Mouse (Mus musculus): ENCODE data around the gene Lyst. TPM values are rescaled to one million over a fixed set of nuclear protein-coding genes. Genes with fewer than 3 reads are reported as not detected.
A peak's percentile ranks its signal among the peaks of the same experiment; 100 is the strongest.

Gene Lyst
- polyA plus RNA-seq, 1 experiment from 2014 or later, result 7.6 TPM

DNA sequence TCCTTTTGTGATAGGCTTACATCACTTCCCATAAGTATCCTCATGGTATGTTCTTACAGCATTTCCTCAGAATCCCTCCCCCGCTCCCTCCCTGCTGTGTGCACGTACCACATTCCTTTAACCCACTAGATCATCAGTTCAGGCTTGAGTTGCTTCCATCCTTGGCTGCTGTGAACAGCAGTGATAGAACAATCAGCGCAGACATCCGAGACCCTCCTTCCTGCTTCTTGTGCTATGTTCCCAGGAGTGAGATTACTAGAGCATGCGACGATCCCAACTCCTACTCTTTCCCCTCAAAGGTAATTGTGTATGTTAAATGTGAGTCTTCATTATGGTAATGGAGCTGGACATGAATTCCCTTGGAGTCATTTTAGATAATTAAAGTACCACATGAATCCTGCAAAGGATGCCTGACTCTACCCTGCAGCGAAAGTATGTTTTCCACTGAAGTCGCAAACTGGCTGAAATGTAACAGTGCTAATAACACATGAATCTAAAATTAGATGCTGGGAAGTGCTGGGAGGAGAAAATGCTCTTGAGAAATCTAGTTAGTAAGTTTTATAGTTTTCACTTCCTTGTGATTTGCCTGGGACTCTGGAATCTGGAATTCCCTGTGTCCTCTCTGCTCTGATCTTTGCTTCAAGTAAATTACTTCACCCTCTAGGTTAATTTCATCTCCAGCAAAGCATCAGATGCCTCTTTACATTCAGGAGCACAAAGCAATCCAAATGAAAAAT, 13.6 kb upstream of the Lyst start:
- no peak overlapping the region for H3K4me2 ChIP-seq
- 35% methylated on average over 8 of the region's 8 CpGs for WGBS
- no peaks in the 10 kb centered on the region for H3K27me3 ChIP-seq
- no peaks in the 10 kb centered on the region for H3K36me3 ChIP-seq
- no peak overlapping the region for H3K9ac ChIP-seq
- H3K9me3 ChIP-seq, result no peaks in the 10 kb centered on the region
- H3K27ac ChIP-seq, result 0 out of 2 replicates have a peak overlapping the region, but pooled peaks have one; percentile 22
- peaks cover 13% of the 10 kb centered on the region for H3K4me1 ChIP-seq
- H3K4me3 ChIP-seq, result no peak overlapping the region
- ATAC-seq (ENCODE audit: insufficient number of reproducible peaks, low FRiP score, low TSS enrichment, low read depth), result no peak

DNA sequence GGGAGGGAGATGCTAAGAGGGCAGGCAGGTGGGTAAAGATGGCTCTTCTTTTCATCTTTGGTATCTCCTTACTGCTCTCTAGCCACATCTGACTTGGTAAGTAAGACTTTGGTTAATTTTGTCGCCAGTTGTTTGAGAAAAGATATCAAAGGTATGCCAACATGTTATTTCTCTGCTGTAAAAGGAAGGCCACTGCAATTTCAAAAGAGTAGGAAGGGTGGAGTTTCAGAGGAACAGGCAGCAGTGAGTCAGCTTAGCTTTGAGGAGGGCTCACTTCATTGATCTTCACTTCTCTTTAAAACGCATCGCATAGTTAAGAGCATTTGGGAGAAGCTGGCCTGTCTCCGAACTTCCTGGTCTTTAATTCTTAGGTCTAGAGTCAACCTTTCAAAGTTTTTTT, 8.2 kb upstream of the Lyst start:
- no peaks in the 10 kb centered on the region for H3K36me3 ChIP-seq
- 73% methylated on average over 4 of the region's 4 CpGs for WGBS
- H3K9me3 ChIP-seq, result no peaks in the 10 kb centered on the region
- H3K4me2 ChIP-seq, result no peak overlapping the region
- no peak overlapping the region for H3K4me3 ChIP-seq
- no peak for ATAC-seq (ENCODE audit: insufficient number of reproducible peaks, low FRiP score, low TSS enrichment, low read depth)
- no peaks in the 10 kb centered on the region; the same call in 1 of the 2 replicates for H3K4me1 ChIP-seq
- H3K27me3 ChIP-seq, result no peaks in the 10 kb centered on the region
- no peak overlapping the region for H3K9ac ChIP-seq
- H3K27ac ChIP-seq, result no peak overlapping the region

DNA sequence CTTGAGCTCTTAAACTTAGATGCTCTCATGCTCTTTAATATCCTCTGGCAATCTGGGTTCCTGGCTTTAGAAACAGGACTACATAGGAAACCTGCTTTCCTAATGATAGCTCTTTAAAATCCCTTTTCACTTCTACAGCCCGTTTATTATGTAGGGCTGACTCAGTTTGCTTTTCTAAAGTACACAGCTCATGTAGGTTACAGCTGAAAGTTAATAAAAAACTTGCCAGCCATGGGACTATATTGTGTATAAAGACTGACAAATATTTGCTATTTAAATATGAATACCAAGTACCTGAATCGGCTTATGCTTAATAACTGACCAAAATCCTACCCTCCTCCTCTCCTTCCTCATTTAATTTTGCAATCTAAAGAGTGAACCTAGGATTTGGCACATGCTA, 6.7 kb upstream of the Lyst start:
- Histone ChIP-seq H3K9me3 (no peaks in the 10 kb centered on the region), H3K4me2 (no peak overlapping the region), H3K36me3 (no peaks in the 10 kb centered on the region), H3K27me3 (no peaks in the 10 kb centered on the region), H3K4me1 (no peaks in the 10 kb centered on the region), H3K9ac (no peak overlapping the region), H3K27ac (no peak overlapping the region), H3K4me3 (no peak overlapping the region)
- WGBS, result 59% methylated on average over 2 of the region's 2 CpGs
- ATAC-seq (ENCODE audit: insufficient number of reproducible peaks, low FRiP score, low TSS enrichment, low read depth), result no peak

DNA sequence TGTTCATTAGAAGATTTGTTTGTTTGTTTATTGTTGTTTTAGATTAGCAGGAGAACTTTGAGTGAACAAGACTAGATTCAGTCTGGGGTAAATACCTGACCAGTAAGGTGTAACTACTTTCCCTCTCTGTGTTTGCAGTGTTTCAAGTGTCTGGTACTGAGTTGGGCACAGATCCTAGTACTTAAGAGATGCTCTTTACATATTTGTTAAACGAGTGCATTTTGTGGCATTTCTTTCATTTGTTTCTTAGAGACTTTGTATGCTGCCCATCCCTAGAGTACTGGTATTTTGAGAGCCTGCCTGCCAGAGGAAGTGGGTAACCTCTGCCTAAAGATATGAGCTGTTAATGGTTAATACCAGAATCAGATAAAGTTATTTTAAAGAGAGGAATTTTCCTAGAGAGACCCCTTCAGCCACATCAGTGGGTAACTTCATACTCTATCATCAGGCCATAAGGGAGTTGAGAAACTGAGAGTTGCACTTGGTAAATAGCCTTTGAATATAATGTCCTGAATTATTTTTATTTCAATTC, 2.5 kb upstream of the Lyst start:
- no peaks in the 10 kb centered on the region for H3K27me3 ChIP-seq
- 55% methylated on average over 1 of the region's 1 CpGs for WGBS
- H3K4me3 ChIP-seq, result no peak overlapping the region
- H3K4me1 ChIP-seq, result peaks cover 4% of the 10 kb centered on the region; the same call in 1 of the 2 replicates
- no peak for ATAC-seq (ENCODE audit: insufficient number of reproducible peaks, low FRiP score, low TSS enrichment, low read depth)
- no peaks in the 10 kb centered on the region for H3K9me3 ChIP-seq
- no peaks in the 10 kb centered on the region for H3K36me3 ChIP-seq
- no peak overlapping the region for H3K27ac ChIP-seq
- no peak overlapping the region for H3K9ac ChIP-seq
- no peak overlapping the region for H3K4me2 ChIP-seq

DNA sequence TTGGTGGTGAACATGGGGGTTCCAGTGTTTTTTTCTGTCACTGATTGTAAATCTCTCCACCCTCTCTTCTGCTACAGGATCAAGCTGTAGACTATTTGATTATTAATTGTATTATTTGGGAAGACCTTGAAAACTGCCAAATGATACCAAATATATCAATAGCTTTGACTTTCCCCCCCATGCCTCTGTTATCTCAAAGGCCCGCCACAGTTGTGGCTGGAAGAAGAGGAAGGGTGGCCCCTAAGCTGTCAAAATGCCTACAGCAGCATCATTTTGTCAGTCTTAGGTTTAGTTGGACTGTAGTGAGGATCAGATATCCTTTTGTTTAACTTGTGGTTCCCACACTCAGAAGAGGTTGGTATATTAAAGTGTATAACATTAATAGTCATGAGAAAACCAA, 1.7 kb upstream of the Lyst start:
- no peak for ATAC-seq (ENCODE audit: insufficient number of reproducible peaks, low FRiP score, low TSS enrichment, low read depth)
- Histone ChIP-seq H3K4me1 (peaks cover 4% of the 10 kb centered on the region; the same call in 1 of the 2 replicates), H3K4me2 (no peak overlapping the region), H3K4me3 (no peak overlapping the region), H3K36me3 (no peaks in the 10 kb centered on the region), H3K9ac (no peak overlapping the region), H3K27me3 (no peaks in the 10 kb centered on the region), H3K9me3 (no peaks in the 10 kb centered on the region), H3K27ac (no peak overlapping the region)
- 96% methylated on average over 1 of the region's 1 CpGs for WGBS

DNA sequence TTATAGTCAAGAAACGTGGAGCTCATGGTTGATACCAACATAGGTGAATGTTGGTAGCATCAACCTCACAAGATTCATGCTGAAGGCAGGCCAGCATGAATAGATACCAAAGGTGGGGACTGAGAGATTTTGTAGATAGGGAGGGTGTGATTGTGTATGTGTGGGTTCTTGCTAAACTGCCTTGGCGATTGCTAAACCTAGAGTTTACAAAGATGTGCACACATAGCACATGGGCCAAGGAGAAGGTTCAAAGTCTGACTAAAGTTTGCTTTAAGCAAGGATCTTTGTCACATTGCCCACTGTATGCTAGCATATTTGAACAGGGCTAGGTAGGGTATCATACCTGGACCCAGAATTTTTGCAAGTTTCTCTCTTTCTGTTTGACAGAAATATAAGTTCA, 1.2 kb upstream of the Lyst start:
- peaks cover 4% of the 10 kb centered on the region; the same call in 1 of the 2 replicates for H3K4me1 ChIP-seq
- H3K4me3 ChIP-seq, result no peak overlapping the region
- H3K27me3 ChIP-seq, result no peaks in the 10 kb centered on the region
- no peak overlapping the region for H3K27ac ChIP-seq
- ATAC-seq (ENCODE audit: insufficient number of reproducible peaks, low FRiP score, low TSS enrichment, low read depth), result no peak
- H3K9me3 ChIP-seq, result no peaks in the 10 kb centered on the region
- H3K36me3 ChIP-seq, result no peaks in the 10 kb centered on the region
- no peak overlapping the region for H3K9ac ChIP-seq
- H3K4me2 ChIP-seq, result no peak overlapping the region
- 89% methylated on average over 2 of the region's 2 CpGs for WGBS

DNA sequence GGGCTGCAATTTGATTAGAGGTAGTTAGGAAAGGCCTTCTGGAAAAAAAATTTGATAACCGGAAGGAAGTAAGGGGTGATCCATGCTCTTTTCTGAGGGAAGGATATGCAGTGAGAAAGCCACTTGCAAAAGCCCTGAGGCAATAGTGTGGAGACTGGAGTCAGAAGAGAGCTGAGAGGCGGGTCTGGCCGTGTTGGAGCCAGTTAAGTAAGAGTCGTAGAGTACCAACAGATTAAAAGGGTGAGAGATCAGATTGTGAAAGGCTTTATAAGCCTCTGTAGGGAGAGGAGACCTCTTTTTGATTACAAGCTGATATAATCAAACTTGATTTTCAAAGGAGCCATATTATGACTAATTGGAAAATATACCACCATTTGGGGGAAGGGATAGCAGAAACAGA, 1.7 kb downstream of the Lyst start:
- Histone ChIP-seq H3K9ac (no peak overlapping the region), H3K4me2 (no peak overlapping the region), H3K36me3 (no peaks in the 10 kb centered on the region), H3K27ac (no peak overlapping the region), H3K4me1 (peaks cover 4% of the 10 kb centered on the region; the same call in 1 of the 2 replicates), H3K9me3 (no peaks in the 10 kb centered on the region), H3K4me3 (no peak overlapping the region), H3K27me3 (no peaks in the 10 kb centered on the region)
- WGBS, result 48% methylated on average over 4 of the region's 4 CpGs
- ATAC-seq (ENCODE audit: insufficient number of reproducible peaks, low FRiP score, low TSS enrichment, low read depth), result no peak

DNA sequence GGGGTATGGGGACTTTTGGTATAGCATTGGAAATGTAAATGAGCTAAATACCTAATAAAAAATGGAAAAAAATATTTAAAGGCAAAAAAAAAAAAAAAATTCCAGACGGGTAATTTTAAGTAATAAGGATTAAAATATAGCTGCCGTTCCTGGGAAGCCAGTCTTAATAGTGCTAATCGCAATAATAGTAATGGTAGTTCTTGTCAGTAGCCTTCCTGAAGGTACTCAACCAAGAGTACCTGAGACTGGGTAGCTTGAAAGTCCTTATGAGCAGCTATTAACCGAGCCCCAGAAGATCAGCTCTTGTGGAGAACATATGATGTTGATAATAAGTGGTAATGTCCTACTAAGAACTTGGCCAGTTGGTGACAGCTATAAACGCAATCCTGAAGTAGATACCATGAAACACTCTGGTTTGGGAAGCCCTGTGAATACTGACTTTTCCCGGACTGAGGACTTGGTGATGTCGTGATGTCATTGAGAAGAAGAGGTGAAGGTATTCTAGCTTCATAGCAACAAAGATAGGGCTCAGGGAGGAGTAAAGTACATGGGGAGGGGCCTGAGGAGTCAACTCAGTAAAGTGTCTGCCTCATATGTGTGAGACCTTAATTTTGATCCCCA, 6.3 kb downstream of the Lyst start:
- Histone ChIP-seq H3K4me2 (no peak overlapping the region), H3K36me3 (no peaks in the 10 kb centered on the region), H3K4me1 (no peaks in the 10 kb centered on the region), H3K27ac (no peak overlapping the region), H3K9ac (no peak overlapping the region), H3K9me3 (no peaks in the 10 kb centered on the region), H3K4me3 (no peak overlapping the region), H3K27me3 (no peaks in the 10 kb centered on the region)
- 84% methylated on average over 7 of the region's 7 CpGs for WGBS
- ATAC-seq (ENCODE audit: insufficient number of reproducible peaks, low FRiP score, low TSS enrichment, low read depth), result no peak

DNA sequence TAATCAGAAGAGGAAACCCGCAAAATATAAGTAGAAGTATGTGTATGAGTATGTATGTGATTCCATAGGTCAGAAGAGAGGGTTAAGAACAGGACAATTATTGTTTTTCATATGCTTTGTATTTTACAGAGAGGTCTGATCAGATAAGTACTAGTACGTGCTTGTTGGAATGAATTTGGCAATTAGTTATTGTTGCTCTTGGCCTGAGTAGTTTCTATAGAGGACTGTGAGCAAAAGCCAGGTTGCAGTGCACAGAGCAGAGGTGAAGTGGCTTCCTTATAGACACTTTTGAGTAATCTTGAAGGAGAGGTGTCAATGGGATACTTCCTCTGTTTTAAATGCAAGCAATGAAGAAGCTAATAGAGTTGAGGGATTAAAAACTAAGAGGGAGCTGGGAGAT, 7.7 kb downstream of the Lyst start:
- Histone ChIP-seq H3K4me2 (no peak overlapping the region), H3K27me3 (no peaks in the 10 kb centered on the region), H3K9me3 (no peaks in the 10 kb centered on the region), H3K36me3 (no peaks in the 10 kb centered on the region), H3K27ac (no peak overlapping the region), H3K4me1 (no peaks in the 10 kb centered on the region), H3K4me3 (no peak overlapping the region), H3K9ac (no peak overlapping the region)
- no peak for ATAC-seq (ENCODE audit: insufficient number of reproducible peaks, low FRiP score, low TSS enrichment, low read depth)
- WGBS, result 80% methylated on average over 2 of the region's 2 CpGs

DNA sequence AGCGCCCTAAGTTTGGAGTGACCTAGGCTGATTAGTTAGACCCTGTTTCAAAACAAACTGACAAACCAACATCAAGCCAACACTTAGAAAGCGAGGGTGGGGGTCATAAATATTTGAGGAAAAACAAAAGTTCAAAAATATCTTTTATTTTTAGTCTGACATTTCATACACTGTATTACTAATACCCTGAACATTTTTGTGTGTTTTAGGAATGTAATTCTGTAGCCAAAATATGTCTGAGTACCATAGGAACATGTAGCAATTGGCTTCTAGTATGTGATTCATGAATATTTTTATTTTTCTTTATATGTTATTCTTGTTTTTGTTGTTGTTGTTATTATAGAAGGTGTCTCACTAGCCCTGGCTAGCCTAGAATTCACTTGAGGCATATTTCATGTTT, 11.2 kb downstream of the Lyst start:
- no peak for ATAC-seq (ENCODE audit: insufficient number of reproducible peaks, low FRiP score, low TSS enrichment, low read depth)
- H3K9ac ChIP-seq, result no peak overlapping the region
- 91% methylated on average over 2 of the region's 2 CpGs for WGBS
- no peaks in the 10 kb centered on the region for H3K4me1 ChIP-seq
- H3K4me2 ChIP-seq, result no peak overlapping the region
- H3K9me3 ChIP-seq, result no peaks in the 10 kb centered on the region
- H3K27me3 ChIP-seq, result no peaks in the 10 kb centered on the region
- no peak overlapping the region for H3K27ac ChIP-seq
- no peaks in the 10 kb centered on the region for H3K36me3 ChIP-seq
- H3K4me3 ChIP-seq, result no peak overlapping the region

DNA sequence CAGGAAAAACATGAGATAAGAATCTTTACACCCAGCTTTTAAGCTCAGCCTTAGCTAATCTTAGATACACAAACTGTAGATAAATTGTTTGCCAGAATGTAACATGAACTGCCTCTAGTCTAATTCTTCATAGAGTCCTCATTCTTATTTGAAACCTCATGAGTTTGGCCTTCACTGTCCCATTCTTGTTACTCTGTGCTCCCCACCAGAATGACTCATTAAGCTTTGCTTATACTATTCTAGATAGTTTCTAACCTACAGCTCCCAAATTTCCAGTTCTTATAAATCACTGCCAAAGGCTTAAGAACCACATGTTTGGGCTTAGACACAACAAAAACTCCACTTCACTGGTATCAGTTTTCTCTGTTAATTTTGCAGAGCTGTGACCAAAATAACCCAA, 16.0 kb downstream of the Lyst start:
- H3K36me3 ChIP-seq, result no peaks in the 10 kb centered on the region
- H3K9me3 ChIP-seq, result no peaks in the 10 kb centered on the region
- no peak overlapping the region for H3K27ac ChIP-seq
- no peak overlapping the region for H3K9ac ChIP-seq
- H3K27me3 ChIP-seq, result no peaks in the 10 kb centered on the region
- ATAC-seq (ENCODE audit: insufficient number of reproducible peaks, low FRiP score, low TSS enrichment, low read depth), result no peak
- no peak overlapping the region for H3K4me3 ChIP-seq
- H3K4me2 ChIP-seq, result no peak overlapping the region
- H3K4me1 ChIP-seq, result no peaks in the 10 kb centered on the region

DNA sequence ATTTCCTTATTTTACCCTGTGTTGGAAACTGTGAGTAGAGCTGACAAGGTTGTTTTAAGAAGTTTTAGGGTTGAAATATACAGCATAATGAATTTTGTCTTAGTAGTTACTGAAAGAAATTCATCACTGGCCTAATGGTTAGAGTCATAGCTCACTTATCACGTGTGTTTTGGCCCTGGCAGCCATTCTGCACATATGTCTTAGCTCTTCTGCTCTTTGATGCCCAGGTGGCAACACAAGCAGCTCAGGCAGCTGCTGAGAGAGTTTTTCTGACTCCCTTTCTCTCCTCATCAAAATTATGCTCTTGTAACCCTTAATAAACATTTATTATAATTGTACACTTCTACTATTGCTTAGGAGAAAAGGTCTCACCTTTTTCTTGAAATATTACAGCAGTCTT, 18.1 kb downstream of the Lyst start:
- no peaks in the 10 kb centered on the region for H3K4me1 ChIP-seq
- 50% methylated on average over 1 of the region's 1 CpGs for WGBS
- H3K27ac ChIP-seq, result no peak overlapping the region
- no peak overlapping the region for H3K4me3 ChIP-seq
- H3K9ac ChIP-seq, result no peak overlapping the region
- H3K4me2 ChIP-seq, result no peak overlapping the region
- no peaks in the 10 kb centered on the region for H3K36me3 ChIP-seq
- H3K27me3 ChIP-seq, result no peaks in the 10 kb centered on the region
- no peak for ATAC-seq (ENCODE audit: insufficient number of reproducible peaks, low FRiP score, low TSS enrichment, low read depth)
- no peaks in the 10 kb centered on the region for H3K9me3 ChIP-seq
